Mouse (Mus musculus) testis, adult 2 months (tissue): ENCODE measurements around the gene Gm15557.
"Not testable (repeated sequence)": the region's sequence is repeated elsewhere in the genome, so short reads cannot be mapped to it uniquely, and the experiment has no call there.

ENCODE experiments used
- CTCF ChIP-seq: fragments of 200-500 bp; IDR thresholded peaks from 2 replicates; pipeline ENCODE4 v1.5.1; 2012; ENCODE audit warnings: low read depth, mild to moderate bottlenecking, inconsistent platforms, low read length, moderate library complexity; ENCODE audit not compliant: control insufficient read depth, insufficient read depth, insufficient replicate concordance
- POLR2A ChIP-seq: fragments of 200-500 bp; IDR thresholded peaks from 2 replicates; pipeline ENCODE4 v1.6.1; 2012; ENCODE audit warnings: low read depth, mild to moderate bottlenecking, inconsistent platforms, low read length, moderate library complexity; ENCODE audit not compliant: control insufficient read depth

DNA sequence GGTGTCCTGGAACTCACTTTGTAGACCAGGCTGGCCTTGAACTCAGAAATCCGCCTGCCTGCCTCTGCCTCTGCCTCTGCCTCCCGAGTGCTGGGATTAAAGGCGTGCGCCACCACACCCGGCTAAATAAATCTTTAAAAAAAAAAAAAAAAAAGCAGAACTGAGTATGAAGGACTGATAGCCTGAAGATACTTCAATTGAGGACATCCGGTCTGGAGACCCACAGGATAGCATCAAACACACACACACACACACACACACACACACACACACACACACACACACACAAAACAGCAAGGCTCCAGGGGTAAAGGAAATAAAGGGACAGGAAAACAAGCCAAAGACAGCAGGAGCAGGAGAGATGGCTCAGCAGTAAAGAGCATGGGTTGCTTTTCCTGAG, 15.3 kb upstream of the Gm15557 start:
- TF ChIP-seq POLR2A, CTCF: not testable (repeated sequence)
